Mouse (Mus musculus) ovary, adult 18-20 months (tissue): Measurements from ENCODE around the gene Shtn1.

Experiments used
- DNase-seq: peaks from one replicate; pipeline ENCODE4 v3.0.0; 2022; ENCODE audit warnings: low spot score, mixed read lengths

The Shtn1 gene

DNA sequence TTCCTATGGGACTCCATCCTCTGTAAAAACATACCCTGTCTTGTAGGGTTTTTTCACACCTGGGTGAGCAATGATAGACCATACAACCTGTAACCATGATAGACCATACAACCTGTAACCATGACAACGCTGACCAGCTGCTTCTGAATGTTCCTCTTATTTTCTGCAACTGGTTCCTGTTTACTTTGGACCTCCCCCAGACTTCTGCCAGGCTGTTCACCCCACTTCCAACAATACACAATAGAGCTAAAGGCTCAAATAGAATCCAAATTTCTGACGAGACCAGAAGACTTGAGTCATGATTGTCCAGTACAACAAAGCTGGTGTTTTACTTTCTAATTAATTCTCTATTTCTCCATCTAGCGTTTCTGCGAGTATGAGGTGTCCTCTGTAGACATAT lies 23.8 kb downstream of the Shtn1 start:
- DNase-seq, result no peak

DNA sequence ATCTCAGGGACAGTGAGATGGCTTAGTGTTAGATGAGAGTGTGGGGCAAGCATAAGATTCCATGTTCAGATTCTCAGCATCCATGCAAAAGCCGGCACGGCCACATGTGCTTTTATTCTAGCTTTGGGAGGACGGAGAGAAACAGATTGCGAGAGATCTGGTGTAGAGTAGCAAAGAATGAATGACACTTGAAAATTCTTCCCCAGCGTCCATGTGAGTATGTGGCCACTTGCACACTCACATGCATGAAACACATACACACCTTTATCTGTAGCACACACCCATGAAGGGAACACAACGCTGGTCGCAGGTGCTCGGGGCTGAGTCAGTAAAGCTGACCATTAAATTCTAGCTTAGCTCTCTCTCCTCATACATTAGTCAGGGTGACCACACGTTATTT lies 24.3 kb downstream of the Shtn1 start:
- no peak for DNase-seq

DNA sequence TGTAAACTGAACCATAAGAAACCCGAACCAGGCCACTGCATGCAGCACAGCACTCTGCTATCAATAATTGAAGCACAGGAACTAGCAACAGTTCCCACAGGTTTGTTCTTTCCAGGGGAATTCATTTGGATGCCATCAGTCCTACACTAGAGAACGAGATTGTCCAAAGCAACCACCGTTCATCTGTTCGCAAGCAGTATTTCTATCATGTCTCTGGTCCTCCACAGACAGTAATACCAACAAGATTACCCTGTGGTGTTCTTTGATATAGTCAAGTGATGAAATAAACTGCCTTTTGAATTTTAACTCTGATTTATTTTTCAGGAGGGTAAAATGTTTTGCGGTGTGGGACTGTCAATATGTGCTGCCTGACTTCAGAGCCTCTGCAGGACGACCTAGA lies 27.0 kb downstream of the Shtn1 start:
- DNase-seq, result no peak

DNA sequence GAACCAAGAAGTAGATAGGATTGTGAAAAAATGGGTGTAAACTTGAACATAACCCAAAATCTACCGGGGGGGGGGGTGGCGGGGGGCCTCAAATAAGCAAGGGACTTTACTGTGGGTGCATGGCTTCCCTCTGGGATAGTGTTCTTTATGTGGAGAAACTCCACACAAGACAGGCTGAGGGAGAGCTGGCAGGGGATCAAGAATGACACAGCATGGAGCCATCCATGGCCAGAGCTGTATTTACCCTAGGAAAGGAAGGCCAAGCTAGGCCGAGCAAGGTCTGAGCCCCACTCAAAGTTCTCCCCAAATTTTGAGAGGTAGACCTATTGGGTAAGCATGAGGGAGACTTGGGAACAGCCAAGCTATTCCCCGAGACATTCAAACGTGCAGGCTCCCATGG lies 28.4 kb downstream of the Shtn1 start:
- no peak for DNase-seq

DNA sequence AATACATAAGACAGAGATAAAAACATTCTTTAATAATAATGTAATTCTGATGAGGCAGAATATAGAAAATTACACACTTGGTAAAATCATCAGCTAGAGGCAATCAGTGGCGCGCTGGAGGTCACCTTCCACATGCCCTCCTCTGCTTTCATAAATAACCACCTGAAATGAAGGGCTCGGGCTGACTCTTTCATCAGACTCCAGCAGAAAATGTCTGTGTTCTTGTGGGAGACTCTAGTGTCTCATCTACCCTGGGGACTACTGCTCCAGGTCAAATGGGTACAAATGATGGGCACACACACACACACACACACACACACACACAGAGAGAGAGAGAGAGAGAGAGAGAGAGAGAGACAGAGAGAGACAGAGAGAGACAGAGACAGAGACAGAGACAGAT lies 34.8 kb downstream of the Shtn1 start:
- no peak for DNase-seq

DNA sequence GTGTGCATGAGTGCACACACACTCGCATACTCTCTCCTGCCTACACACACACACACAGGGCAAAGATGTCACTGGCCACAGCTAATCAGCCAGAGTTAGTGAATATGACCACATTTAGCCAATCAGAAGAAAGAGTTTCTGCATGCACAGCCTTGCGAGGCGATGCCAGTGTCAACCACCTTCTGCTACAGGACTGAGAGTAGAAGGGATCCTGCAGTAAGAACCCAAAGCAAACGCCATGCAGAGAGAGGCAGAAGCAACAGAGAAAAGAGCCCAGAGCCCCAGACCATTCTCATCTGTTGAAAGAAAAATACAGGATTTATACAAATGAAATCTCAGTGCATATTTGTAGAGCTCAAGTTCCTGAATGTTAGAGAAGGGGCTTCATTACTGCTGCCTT lies 37.1 kb downstream of the Shtn1 start:
- no peak for DNase-seq

DNA sequence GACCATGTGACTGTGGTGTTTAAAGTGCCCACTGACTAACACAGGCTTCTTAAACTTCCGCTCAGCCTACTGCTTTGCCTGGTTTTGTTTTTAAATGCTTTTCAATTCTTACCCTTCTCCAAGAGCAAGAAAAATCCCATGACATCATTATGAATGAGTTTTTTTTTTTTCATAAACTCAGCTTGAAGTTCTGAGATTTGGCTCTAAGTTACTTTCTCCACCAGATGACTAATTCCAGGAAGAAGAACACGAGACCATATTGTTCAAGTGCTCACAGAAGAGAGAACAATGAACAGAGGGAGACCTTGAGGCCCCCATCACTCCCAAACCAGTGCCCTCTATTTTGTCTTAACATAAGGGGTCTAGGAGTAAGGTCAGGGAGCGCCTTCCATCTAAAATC lies 39.1 kb downstream of the Shtn1 start:
- no peak for DNase-seq

DNA sequence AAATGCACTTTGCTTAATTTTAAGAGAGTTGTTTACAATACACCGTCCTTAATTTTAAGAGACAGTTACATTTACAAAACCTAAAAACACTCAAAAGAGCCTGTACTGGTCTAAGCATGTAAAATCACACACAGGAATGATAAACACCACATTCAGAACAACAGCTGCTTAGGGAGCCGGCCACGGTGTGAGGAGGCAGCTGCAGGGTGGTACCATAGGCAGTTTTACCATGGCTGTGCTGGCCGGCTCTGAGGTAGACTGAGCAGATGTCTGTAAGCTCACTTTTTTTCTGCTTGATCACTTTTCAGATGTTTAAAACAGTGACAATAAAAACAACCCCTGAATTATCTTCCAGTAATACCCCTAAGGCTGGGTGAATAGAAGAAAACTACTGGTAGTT lies 42.7 kb downstream of the Shtn1 start:
- no peak for DNase-seq

DNA sequence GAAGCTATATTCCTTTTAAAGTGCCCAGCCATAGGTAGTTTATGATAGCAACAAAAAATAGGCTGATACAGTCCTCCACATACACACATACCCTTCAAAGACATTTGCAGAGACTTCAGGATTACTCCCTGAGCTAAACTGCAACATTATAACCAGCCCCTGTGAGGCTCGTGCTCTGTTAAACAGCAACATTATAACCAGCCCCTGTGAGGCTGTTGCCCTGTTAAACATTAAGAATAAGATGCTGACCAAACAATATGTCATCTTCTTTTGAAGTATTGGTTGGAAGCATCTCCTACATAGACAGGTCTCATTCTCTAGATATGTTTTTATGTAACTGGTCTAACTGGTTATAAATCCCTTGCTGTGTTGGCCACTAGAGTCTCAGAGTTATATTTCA lies 45.7 kb downstream of the Shtn1 start:
- no peak for DNase-seq

DNA sequence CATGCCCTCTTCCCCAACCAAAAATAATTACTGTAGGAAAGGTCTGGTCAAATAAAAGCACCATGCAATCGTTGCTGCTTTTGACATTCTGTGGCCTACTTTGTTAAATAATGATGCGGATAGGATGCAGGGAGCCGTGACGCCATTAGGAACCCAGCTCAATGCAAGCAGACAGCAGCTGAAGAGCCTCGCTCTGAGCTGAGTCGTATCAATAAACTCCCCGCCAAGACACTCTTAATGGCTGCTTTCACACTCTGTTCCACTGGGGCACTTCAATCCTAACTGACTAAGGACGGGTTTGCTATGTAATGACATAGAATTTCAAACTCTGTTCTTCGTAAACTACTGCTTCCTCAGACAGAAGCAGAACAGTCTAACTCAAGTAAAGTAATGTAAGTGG lies 46.9 kb downstream of the Shtn1 start:
- no peak for DNase-seq

DNA sequence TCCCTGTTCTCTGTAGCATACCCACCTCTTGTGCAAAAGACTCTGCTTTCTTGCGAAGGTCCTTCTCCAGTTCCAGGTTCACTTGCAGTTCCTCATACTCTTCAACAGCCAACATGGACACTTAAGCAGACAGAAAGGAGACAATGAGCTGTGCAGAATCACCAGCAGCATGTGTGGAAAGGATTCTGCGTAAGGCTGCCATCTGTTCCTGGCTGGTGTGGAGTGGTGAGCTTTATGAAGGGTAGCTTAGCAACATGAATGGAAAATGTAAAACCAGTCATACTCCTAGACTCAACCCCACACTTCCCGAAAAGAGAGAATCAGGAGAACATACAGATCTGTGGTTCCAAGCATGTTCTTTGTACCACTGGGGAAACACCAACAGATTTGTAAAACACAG lies 47.8 kb downstream of the Shtn1 start:
- DNase-seq, result no peak

DNA sequence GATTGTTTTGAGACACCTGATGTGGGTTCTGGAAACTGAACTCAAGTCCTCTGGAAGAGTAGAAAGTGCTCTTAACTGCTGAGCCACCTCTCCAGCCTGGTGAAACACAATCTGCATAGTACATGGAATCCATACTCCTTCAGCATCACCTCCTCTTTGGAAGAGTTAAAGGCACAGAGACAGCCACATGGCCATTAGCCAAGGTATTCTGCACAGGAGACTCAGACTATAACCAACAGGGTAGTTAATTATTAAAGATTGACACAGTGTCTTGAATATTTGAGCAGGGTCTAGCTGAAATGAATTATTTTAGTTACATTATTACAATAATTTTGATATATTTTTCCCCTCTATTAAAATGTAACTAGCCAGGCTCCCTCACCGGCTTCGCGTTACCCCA lies 52.0 kb downstream of the Shtn1 start:
- DNase-seq, result no peak

DNA sequence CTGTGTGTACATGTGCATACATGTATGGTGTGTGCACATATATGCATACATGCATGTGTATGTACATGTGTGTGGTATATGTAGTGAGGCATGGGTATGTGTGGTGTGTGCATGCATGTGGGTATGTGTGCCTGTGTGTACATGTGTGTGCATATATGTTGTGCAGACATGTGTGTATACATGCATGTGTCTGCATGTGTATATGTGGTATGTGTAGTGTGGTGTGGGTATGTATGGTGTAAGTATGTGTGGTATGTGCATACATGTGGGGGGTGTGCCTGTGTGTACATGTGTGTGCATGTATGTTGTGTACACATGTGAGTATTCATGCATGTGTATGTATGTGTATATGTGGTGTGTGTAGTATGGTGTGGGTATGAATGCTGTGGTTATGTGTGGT lies 54.3 kb downstream of the Shtn1 start:
- DNase-seq, result no peak

DNA sequence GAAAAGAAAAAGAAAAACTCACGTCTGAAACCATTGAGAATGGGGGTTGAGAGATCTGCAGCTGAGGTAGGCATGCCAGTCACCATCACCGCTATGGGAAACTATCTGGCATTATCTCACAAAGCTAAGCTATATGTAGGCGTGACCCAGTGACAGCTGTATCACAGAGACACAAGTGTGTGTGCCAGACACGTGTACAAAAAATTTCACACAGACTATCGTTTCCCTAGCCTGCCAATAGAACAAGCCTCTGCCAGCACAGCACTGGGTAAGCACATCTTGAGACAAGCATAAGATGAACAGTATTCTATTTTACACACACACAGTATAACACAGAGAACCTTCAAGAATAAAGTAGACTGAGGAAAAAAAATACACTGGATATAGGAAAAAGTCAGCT lies 65.1 kb downstream of the Shtn1 start:
- DNase-seq, result no peak

DNA sequence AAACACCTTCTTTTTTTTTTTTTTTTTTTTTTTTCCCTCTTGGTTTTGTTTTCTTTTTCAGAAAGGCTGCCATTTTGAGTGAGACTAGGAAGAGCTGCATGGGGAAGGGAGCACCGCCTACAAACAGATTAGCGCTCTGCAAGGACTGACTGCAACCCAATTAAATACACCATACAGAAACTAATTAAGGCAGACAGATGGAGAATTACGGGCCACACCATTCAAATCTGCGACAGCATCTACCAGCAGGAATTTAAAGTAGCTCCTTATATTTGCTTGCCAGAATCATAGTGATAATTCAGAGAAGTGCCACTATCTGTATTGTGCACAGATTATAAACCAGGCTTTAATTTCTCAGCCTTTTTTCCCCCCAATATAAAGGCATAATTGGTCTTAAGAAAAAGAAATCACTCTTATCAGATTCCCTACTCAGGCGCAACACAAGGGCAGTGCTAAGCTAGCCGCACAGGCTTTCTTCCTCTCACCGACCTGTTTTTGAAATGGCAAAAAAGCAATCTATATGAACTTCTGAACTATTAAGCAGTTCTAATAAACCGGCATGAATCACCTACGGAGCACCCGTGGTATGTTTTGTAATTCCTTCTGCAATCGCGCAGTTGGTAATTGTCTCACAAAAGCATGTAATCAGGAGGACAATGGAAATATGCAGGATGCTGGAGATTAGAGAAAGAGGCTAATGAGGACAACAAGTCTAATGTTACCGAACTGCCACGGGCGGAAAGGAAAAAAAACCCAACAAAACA lies 69.1 kb downstream of the Shtn1 start:
- no peak for DNase-seq

DNA sequence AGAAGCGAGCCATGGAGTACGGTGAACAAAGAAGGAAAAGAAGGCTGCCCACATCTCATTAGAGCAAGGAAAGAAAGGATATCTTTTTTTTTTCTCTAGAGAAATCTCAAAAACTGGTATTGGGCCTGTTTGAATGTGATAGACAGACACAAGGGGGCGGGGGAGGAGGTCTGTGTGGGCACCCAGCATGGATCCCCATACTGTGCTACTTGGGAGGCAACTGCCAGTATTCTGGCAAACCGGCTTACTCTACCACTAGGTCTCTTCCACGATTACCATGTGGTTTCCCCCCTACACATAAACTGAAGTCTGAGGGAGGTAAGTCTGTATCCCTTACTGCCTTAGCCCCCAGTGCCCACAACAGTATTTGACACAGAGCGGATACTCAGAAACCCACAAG lies 73.1 kb downstream of the Shtn1 start:
- DNase-seq, result no peak

DNA sequence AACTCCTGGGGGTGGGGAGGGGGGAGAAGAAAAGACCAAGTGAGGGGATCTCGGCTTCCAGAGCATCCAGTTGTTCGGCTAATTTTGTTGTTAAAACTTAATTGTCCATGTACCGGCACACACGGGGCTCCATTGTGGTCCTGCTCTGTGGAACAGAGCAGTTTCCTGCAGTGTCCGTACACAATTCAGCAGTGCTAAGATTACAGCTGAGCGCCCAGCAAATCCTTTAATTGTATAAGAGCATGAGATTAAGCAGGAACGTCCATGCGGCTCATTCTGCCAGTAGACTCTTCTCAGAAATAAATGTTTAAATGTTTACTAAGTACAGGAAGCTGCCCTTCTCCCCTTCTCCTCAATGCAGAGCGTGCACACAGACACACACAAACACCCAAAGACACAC lies 94.3 kb downstream of the Shtn1 start:
- no peak for DNase-seq

DNA sequence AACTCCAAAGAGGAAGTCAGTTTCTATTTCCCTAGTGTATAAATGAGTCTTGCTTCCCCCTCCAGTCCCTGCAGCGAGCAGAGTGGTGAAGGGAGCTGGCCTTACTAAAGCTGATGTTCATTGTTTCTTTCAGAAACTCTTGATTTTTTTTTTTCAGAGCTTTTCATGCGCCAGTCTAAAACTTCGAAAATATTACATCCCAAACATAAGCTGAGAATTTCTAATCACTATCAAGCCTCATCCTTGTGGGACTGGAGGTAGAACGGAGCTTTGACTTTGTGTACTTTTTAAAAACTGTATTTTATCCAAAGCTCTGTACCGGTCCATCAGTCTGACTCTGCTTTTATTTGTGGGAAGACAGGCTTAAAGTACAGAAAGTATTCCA lies 95.9 kb downstream of the Shtn1 start:
- no peak for DNase-seq

DNA sequence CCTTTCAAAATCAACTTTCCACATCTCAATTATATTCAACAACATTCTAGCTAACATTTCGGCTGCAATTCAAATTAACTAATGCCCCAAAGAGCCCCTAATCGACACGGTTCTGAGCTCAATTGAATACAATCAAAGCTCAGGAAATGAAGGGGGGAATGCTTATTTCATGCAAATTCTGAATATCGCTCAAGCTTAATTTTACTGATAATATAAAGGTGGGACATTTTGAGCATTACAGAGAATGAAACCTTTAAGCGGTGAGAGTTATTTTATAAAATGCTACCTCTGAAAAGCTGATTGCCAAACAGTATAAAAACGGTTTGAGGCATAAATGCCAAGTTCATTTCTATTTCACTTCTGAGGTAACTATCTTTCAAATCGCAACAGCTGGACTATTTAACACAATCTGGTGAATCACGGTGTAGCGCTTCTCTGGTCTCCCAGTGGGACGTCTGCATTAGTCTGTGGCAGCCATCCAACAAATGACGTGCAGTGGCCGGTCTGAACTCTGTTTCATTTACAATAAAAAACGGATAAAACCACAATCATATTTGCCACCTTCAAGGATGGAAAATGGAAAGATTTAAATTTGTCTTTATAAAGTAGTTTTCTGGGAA lies 96.4 kb downstream of the Shtn1 start:
- no peak for DNase-seq

DNA sequence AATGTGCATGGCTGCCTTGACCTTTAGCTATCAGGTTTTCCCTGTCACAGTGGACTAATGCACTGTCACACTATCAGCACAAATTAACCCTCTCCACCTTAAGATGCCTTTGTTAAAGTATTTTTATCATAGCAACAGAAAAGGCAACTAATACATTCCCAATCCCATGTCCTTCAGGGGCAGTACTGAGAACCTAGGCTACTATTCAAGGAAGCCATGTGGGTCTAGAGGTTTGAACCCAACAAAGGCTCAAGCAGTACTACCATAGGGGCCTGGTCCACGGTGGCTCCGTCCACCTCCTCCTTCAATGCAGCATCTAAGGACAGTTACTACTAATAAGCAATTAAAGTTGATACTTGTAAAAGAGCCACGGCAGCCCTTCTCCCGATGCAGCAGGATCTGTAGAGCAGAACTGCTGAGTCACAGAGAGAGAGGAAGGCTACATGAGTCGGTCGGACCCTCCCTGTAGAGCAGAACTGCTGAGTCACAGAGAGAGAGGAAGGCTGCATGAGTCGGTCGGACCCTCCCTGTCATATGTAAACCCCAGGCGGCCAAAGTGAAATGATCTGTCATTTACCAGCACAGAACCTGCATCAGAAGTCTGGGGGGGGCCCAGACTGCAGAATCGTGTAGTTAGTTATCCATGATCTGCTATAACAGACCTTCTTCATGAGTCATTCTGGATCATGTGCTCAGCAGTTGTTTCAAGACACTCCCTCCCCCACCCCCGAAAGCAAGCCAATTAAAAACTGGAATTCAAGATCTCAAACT lies 97.3 kb downstream of the Shtn1 start:
- peak; percentile 7 for DNase-seq

DNA sequence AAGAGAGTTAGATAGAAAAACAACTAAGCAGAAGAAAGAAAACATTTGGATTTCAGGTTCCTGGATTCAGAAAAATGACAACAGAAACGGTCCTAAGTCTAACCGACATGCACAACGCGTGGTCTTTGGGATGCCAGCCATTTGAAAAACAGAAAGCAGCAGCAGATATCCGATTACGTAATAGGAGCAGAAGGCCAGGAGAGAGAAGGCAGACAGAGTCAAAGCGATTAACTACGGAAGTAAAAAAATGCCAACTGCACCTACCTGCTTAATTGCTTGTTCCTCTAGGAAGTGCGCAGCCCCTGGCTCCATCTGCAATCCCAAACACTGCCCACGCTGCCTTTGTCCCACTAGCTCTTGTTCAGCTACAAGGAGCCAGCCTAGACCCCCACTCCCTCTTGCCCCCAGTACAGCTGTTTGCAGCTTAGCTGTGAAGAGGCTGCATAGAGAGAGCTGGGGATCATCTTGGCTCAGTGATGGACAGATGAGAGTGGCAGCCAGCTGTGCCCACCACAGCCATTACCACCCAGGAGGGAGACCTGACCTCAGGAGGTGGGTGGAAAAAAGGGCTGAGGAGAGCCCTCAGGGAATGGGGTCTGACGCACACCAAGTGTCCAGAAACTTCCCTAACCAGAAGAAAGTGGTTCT lies 100.6 kb downstream of the Shtn1 start:
- no peak for DNase-seq

DNA sequence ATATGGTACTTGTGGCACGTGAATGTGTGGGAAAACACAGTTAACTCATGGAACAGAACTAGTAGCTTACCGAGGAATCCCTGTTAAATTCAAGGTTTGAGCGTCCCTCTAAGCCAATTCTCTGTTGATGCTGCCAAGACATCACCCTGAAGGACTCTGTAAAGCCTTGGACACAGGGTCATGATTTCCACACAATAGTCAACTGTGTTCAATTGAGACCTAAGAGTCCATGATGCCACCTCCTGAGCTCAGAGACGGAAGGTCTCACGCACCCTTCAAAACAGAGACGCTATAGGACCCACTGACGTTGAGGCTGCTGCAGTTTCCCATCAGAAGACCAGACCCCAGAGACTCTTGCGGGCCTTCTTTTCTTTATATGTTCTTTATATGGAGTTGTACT lies 101.8 kb downstream of the Shtn1 start:
- no peak for DNase-seq

DNA sequence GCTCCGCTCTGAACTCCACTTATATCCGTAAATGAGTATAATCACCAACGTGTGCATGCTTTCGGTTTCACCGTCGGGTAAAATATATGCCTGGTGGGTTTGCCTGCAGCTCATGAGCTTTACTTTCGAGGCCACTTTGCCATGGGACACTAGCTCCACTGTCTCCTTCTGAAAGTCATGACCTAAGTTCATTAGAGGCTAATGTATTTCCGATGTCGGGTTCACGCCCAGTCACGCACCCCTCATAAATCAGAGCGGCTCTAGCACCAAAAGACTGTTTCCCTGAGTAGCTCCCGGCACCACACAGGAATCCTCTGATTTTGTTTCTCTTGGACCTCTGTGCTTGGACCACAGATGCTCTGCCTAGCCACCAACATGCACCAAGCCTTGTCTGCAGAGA lies 105.1 kb downstream of the Shtn1 start:
- DNase-seq, result no peak
